Mouse (Mus musculus) spleen, adult 12 weeks (tissue): ENCODE data around the gene Fam207a.

ENCODE experiments used
- DNase-seq: peaks from one replicate; pipeline ENCODE4 v3.0.0; 2022; ENCODE audit warnings: low spot score

Fam207a gene

GRCm38 (mm10) chr10:77531026-77532019, 15.7 kb upstream of the Fam207a start:
- DNase-seq: no peak

GRCm38 (mm10) chr10:77530140-77530539, 14.6 kb upstream of the Fam207a start, which contains the start of gene Itgb2:
Itgb2 (plus strand) TSS chr10:77530252.
- DNase-seq: peak; percentile 31

GRCm38 (mm10) chr10:77528634-77529033, 13.0 kb upstream of the Fam207a start:
- no peak for DNase-seq

- no peak for DNase-seq
These were observed 10.9 kb upstream of the Fam207a start for GRCm38 (mm10) chr10:77526488-77526887.

GRCm38 (mm10) chr10:77523321-77523720, 7.7 kb upstream of the Fam207a start:
- DNase-seq: no peak

GRCm38 (mm10) chr10:77522746-77523145, 7.2 kb upstream of the Fam207a start:
- DNase-seq: no peak

GRCm38 (mm10) chr10:77522021-77522731, 6.6 kb upstream of the Fam207a start:
- no peak for DNase-seq

- no peak for DNase-seq
These were observed 4.9 kb upstream of the Fam207a start for GRCm38 (mm10) chr10:77520497-77520896.

- no peak for DNase-seq
These were observed 3.6 kb upstream of the Fam207a start for GRCm38 (mm10) chr10:77519191-77519590.

- no peak for DNase-seq
These were observed 2.2 kb upstream of the Fam207a start for GRCm38 (mm10) chr10:77517801-77518200.

- peak; percentile 40 for DNase-seq
These were observed 1.6 kb upstream of the Fam207a start for GRCm38 (mm10) chr10:77517066-77517620.

GRCm38 (mm10) chr10:77516379-77516951, 880 bp upstream of the Fam207a start:
- no peak for DNase-seq

GRCm38 (mm10) chr10:77510225-77510982, 5.2 kb downstream of the Fam207a start:
- no peak for DNase-seq

- DNase-seq: peak; percentile 56
These were observed 6.0 kb downstream of the Fam207a start for GRCm38 (mm10) chr10:77509403-77510187.

GRCm38 (mm10) chr10:77508744-77509143, 6.8 kb downstream of the Fam207a start:
- no peak for DNase-seq

GRCm38 (mm10) chr10:77507779-77508178, 7.8 kb downstream of the Fam207a start:
- DNase-seq: no peak

- no peak for DNase-seq
These were observed 8.5 kb downstream of the Fam207a start for GRCm38 (mm10) chr10:77506961-77507577.

GRCm38 (mm10) chr10:77506526-77506925, 9.1 kb downstream of the Fam207a start:
- DNase-seq: no peak

- no peak for DNase-seq
These were observed 11.4 kb downstream of the Fam207a start for GRCm38 (mm10) chr10:77504143-77504542.
